Mouse (Mus musculus) CH12.LX (cell line): ENCODE results near the gene 1700016H13Rik. TPM values are rescaled to one million over a fixed set of nuclear protein-coding genes. Genes with fewer than 3 reads are reported as not detected.

Experiments
- DNase-seq: peaks from one replicate; pipeline ENCODE4 v3.0.0-alpha.2; 2013; ENCODE audit errors: extremely low read depth
- H3K27ac ChIP-seq: 2 replicates; pipeline ENCODE4 v1.5.1; 2012; ENCODE audit warnings: low read depth, mild to moderate bottlenecking, control low read depth, moderate library complexity; ENCODE audit not compliant: insufficient read depth
- H3K27me3 ChIP-seq: replicated peaks from 2 replicates; pipeline ENCODE3; 2012; ENCODE audit warnings: inconsistent platforms
- H3K36me3 ChIP-seq, 2 experiments: replicated peaks in 1 of 2; 2 replicates each; pipeline versions ENCODE3 to v1.6.1; 2012; ENCODE audit warnings: inconsistent platforms in 1 of 2, low read length in 1 of 2, mild to moderate bottlenecking in 1 of 2, mixed read lengths in 1 of 2, moderate library complexity in 1 of 2; ENCODE audit not compliant: control insufficient read depth in 1 of 2, insufficient read depth in 1 of 2
- H3K4me1 ChIP-seq, 2 experiments: 2 replicates each; pipeline ENCODE4 v1.6.1; 2012; ENCODE audit warnings: inconsistent platforms in 1 of 2, moderate library complexity in 1 of 2; ENCODE audit not compliant: insufficient read depth in 2 of 2, control insufficient read depth in 1 of 2
- H3K4me2 ChIP-seq: 2 replicates; pipeline ENCODE4 v1.6.1; 2012; ENCODE audit warnings: low read depth, mild to moderate bottlenecking, control low read depth; ENCODE audit not compliant: poor library complexity, insufficient read depth, severe bottlenecking
- H3K4me3 ChIP-seq, 3 experiments: fragments of 150-350 bp in 1 of 3; sonication (generic) in 1 of 3; replicated peaks in 1 of 3; 2 replicates each; pipeline versions ENCODE3 to v1.5.1; 2011 to 2012; ENCODE audit warnings: low read depth in 2 of 3, low read length in 2 of 3, mild to moderate bottlenecking in 2 of 3, moderate library complexity in 2 of 3, control low read depth in 1 of 3, improper control_type of control experiment in 1 of 3, inconsistent platforms in 1 of 3, mixed read lengths in 1 of 3; ENCODE audit not compliant: poor library complexity in 1 of 3
- H3K79me2 ChIP-seq: replicated peaks from 2 replicates; pipeline ENCODE4 v1.6.1; 2012; ENCODE audit warnings: mild to moderate bottlenecking, moderate library complexity; ENCODE audit not compliant: control insufficient read depth, poor library complexity, insufficient read depth, severe bottlenecking; ENCODE audit errors: extremely low read depth
- H3K9ac ChIP-seq: 2 replicates; pipeline ENCODE4 v1.6.1; 2012; ENCODE audit warnings: low read depth, mild to moderate bottlenecking, control low read depth, moderate library complexity; ENCODE audit not compliant: insufficient read depth
- H3K9me3 ChIP-seq: replicated peaks from 2 replicates; pipeline ENCODE3; 2012; ENCODE audit warnings: low read length, inconsistent platforms, mixed read lengths
- CHD1 ChIP-seq: IDR thresholded peaks from 2 replicates; pipeline ENCODE4 v1.6.1; 2012; ENCODE audit warnings: low read depth, low read length, improper control_type of control experiment, inconsistent platforms
- CHD2 ChIP-seq: IDR thresholded peaks from 2 replicates; pipeline ENCODE4 v1.6.1; 2011; ENCODE audit warnings: low read length, improper control_type of control experiment
- ETS1 ChIP-seq: conservative IDR thresholded peaks from 2 replicates; pipeline ENCODE4 v1.6.1; 2012; ENCODE audit warnings: low read depth, mild to moderate bottlenecking, inconsistent platforms, low read length, improper control_type of control experiment, moderate library complexity
- GABPA ChIP-seq: IDR thresholded peaks from 2 replicates; pipeline ENCODE4 v1.6.1; 2012; ENCODE audit warnings: low read depth, low read length, improper control_type of control experiment, inconsistent platforms; ENCODE audit not compliant: insufficient replicate concordance
- HCFC1 ChIP-seq: IDR thresholded peaks from 2 replicates; pipeline ENCODE4 v1.6.1; 2012; ENCODE audit warnings: low read depth, mild to moderate bottlenecking, inconsistent platforms, low read length, improper control_type of control experiment
- IRF4 ChIP-seq: IDR thresholded peaks from 2 replicates; pipeline ENCODE4 v1.6.1; 2014; ENCODE audit warnings: low read depth, mild to moderate bottlenecking, inconsistent platforms, low read length, improper control_type of control experiment
- JUN ChIP-seq: IDR thresholded peaks from 2 replicates; pipeline ENCODE4 v1.6.1; 2011; ENCODE audit warnings: low read depth, mild to moderate bottlenecking, low read length, improper control_type of control experiment, moderate library complexity; ENCODE audit not compliant: insufficient read depth
- KAT2A ChIP-seq: IDR thresholded peaks from 2 replicates; pipeline ENCODE4 v1.6.1; 2012; ENCODE audit warnings: low read length, improper control_type of control experiment, inconsistent platforms; ENCODE audit not compliant: insufficient replicate concordance
- MEF2A ChIP-seq: IDR thresholded peaks from 2 replicates; pipeline ENCODE4 v1.6.1; 2014; ENCODE audit warnings: low read depth, mild to moderate bottlenecking, inconsistent platforms, low read length, improper control_type of control experiment, borderline replicate concordance
- MXI1 ChIP-seq: IDR thresholded peaks from 2 replicates; pipeline ENCODE4 v1.6.1; 2011; ENCODE audit warnings: mild to moderate bottlenecking, low read depth, low read length, improper control_type of control experiment
- NRF1 ChIP-seq: IDR thresholded peaks from 2 replicates; pipeline ENCODE4 v1.6.1; 2014; ENCODE audit warnings: low read depth, mild to moderate bottlenecking, inconsistent platforms, low read length, improper control_type of control experiment, moderate library complexity
- POLR2A ChIP-seq: IDR thresholded peaks from 2 replicates; pipeline ENCODE4 v1.6.1; 2011; ENCODE audit warnings: low read depth, mild to moderate bottlenecking, improper control_type of control experiment, low read length
- RAD21 ChIP-seq: IDR thresholded peaks from 2 replicates; pipeline ENCODE4 v1.6.1; 2011; ENCODE audit warnings: low read depth, mild to moderate bottlenecking, low read length, improper control_type of control experiment, moderate library complexity
- SMC3 ChIP-seq: IDR thresholded peaks from 2 replicates; pipeline ENCODE4 v1.6.1; 2011; ENCODE audit warnings: low read depth, low read length, improper control_type of control experiment
- TBP ChIP-seq: conservative IDR thresholded peaks from 2 replicates; pipeline ENCODE4 v1.6.1; 2011; ENCODE audit warnings: low read depth, low read length, improper control_type of control experiment
- USF1 ChIP-seq: IDR thresholded peaks from 2 replicates; pipeline ENCODE4 v1.6.1; 2014; ENCODE audit warnings: low read depth, mild to moderate bottlenecking, inconsistent platforms, low read length, improper control_type of control experiment
- USF2 ChIP-seq: conservative IDR thresholded peaks from 2 replicates; pipeline ENCODE4 v1.6.1; 2011; ENCODE audit warnings: low read depth, low read length, improper control_type of control experiment
- ZC3H11A ChIP-seq: IDR thresholded peaks from 2 replicates; pipeline ENCODE4 v1.6.1; 2012; ENCODE audit warnings: low read depth, mild to moderate bottlenecking, inconsistent platforms, low read length, improper control_type of control experiment
- ZKSCAN1 ChIP-seq: IDR thresholded peaks from 2 replicates; pipeline ENCODE4 v1.6.1; 2012; ENCODE audit warnings: low read depth, inconsistent platforms, low read length, improper control_type of control experiment, borderline replicate concordance
- dilution Hi-C: fragments of 300-500 bp; cut with MboI; formaldehyde crosslinking; loops from 2 replicates; pipeline ENCODE4 v1.14.3; 2020; ENCODE audit warnings: low sequenced_read_pairs; ENCODE audit not compliant: extremely low pct_unique_long_range_greater_than_20kb, extremely low pct_ligation_motif_present
- in situ Hi-C: fragments of 300-500 bp; cut with MboI; formaldehyde crosslinking; loops from 3 replicates; pipeline ENCODE4 v1.14.3; 2019; ENCODE audit warnings: low sequenced_read_pairs, low pct_ligation_motif_present, low pct_unique_long_range_greater_than_20kb, mixed read lengths
- polyA plus RNA-seq: library from polyadenylated mRNA; unstranded; fragments of >175 nt; gene quantifications from 2 replicates; pipeline ENCODE4 v1.2.1, GENCODE M21; 2012; ENCODE audit warnings: low read depth; ENCODE audit not compliant: insufficient read length
- total RNA-seq, 2 experiments: library from RNA; depleted of rRNA; stranded (reverse); fragments of 300-350 nt in 1 of 2; fragments of >200 nt in 1 of 2; gene quantifications; 2 replicates each; pipeline ENCODE4 v1.2.3; 2012 to 2014

The 1700016H13Rik gene
- total and polyA plus RNA-seq, 3 experiments, result not detected

- in situ Hi-C loops, result no loop called here
- H3K4me1 ChIP-seq, result peaks cover 7 to 13% of the 10 kb centered on the region in 2 experiments; a peak in 3 of 4 replicates
- no peak overlapping the region for H3K4me2 ChIP-seq
- no peaks in the 10 kb centered on the region for H3K9me3 ChIP-seq
- no peaks in the 10 kb centered on the region for H3K36me3 ChIP-seq
- TF ChIP-seq HCFC1 (no peak), MXI1 (no peak), JUN (no peak), GABPA (no peak), MEF2A (no peak), ETS1 (no peak), KAT2A (no peak), SMC3 (no peak), NRF1 (no peak), USF1 (no peak), CHD2 (no peak), ZKSCAN1 (no peak), TBP (no peak), USF2 (no peak), RAD21 (no peak), IRF4 (no peak), POLR2A (no peak), CHD1 (no peak)
- TF ChIP-seq, all 38 proteins: peak for 0
- Histone ChIP-seq H3K9ac (no peak overlapping the region), H3K27ac (no peak overlapping the region), H3K4me3 (no peak overlapping the region), H3K79me2 (no peaks in the 10 kb centered on the region), H3K27me3 (no peaks in the 10 kb centered on the region)
- dilution Hi-C loops, result no loop called here
- DNase-seq, result no peak
Observed at GRCm38 (mm10) chr5:103674482-103674881, 18.7 kb upstream of the 1700016H13Rik start.

- dilution Hi-C loops, result no loop called here
- Histone ChIP-seq H3K27me3 (no peaks in the 10 kb centered on the region), H3K4me1 (peaks cover 4 to 7% of the 10 kb centered on the region in 2 experiments; a peak in 2 of 4 replicates), H3K9me3 (no peaks in the 10 kb centered on the region), H3K4me2 (no peak overlapping the region), H3K27ac (no peak overlapping the region), H3K36me3 (no peaks in the 10 kb centered on the region), H3K9ac (no peak overlapping the region), H3K4me3 (no peak overlapping the region), H3K79me2 (no peaks in the 10 kb centered on the region)
- TF ChIP-seq ZC3H11A, result no peak
- in situ Hi-C loops, result no loop called here
- DNase-seq, result no peak
Observed at GRCm38 (mm10) chr5:103673611-103674010, 17.8 kb upstream of the 1700016H13Rik start.
